Mouse (Mus musculus): ENCODE measurements around the gene Prlh.

- TF ChIP-seq CTCF (IDR thresholded peaks at IDR 0.05; ENCODE audit: control insufficient read depth, insufficient read depth, insufficient read length) (no peak), MAX (IDR thresholded peaks at IDR 0.05) (no peak), MYOD1 (IDR thresholded peaks at IDR 0.05; ENCODE audit: control insufficient read depth, insufficient read length, low read depth) (no peak), MYOG (IDR thresholded peaks at IDR 0.05; ENCODE audit: control insufficient read depth, extremely low read depth, insufficient read length) (no peak), USF1 (IDR thresholded peaks at IDR 0.05; ENCODE audit: low read depth) (no peak), CEBPB (IDR thresholded peaks at IDR 0.05; ENCODE audit: low read depth) (no peak), FOSL1 (IDR thresholded peaks at IDR 0.05; ENCODE audit: insufficient read depth, low read length, poor library complexity, severe bottlenecking) (no peak)
These were observed 48.9 kb upstream of the Prlh start for GRCm38 (mm10) chr1:90903971-90904458.

Measured in C2C12 (cell line).